Mouse (Mus musculus) fibroblast of lung, adult 2 months (primary cell): Measurements from ENCODE around the gene Polr3g.
A peak's percentile ranks its signal among the peaks of the same experiment; 100 is the strongest.
"Not testable (repeated sequence)": the region's sequence is repeated elsewhere in the genome, so short reads cannot be mapped to it uniquely, and the experiment has no call there.

Experiments
- DNase-seq: peaks from one replicate; pipeline ENCODE4 v3.0.0-alpha.2; 2011; ENCODE audit warnings: low read depth

Polr3g gene

DNA sequence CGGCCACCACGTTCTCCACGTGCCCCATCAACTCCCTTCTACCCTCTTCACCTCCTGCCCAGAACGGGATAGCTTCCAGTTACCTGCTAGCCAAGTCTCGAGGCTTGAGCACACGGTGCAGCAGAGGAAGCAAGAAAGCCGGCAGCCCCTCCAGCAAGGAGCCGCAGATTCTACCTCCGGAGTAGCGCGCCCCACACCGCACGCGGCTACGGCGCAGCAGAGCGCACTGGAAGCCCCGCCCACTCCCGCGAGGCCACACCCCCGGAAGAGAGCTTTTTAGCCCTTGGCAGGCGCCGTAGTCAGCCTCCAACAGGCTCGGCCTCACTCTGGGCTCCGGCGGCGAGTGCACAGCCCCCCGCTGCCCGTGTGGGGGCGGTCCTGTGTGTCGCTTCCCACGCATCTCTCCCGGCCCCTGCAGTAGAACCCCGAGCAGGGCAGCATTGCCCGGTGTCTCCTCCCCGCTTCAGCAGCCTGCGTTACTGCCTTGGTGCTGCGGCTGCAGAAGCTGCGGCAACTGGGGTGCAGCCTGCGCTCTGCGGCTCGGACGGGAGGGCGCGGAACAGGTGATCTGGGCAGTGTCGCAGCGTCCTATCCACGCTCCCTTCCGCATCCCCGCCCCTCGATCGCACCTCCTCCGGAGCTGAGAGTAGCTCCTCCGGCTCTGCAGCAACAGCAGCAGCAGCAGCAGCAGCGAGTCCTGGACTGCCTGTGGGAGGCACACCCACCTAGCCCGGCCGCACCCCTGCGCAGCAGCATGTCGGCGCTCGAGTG, at the start of gene Polr3g, which contains the start of gene Mblac2:
TSS of gene Polr3g (minus strand) at position 239 of the 771 bp plus-strand sequence.
TSS of gene Mblac2 (plus strand) at position 567 of the 771 bp plus-strand sequence.
- DNase-seq: peak; percentile 69

DNA sequence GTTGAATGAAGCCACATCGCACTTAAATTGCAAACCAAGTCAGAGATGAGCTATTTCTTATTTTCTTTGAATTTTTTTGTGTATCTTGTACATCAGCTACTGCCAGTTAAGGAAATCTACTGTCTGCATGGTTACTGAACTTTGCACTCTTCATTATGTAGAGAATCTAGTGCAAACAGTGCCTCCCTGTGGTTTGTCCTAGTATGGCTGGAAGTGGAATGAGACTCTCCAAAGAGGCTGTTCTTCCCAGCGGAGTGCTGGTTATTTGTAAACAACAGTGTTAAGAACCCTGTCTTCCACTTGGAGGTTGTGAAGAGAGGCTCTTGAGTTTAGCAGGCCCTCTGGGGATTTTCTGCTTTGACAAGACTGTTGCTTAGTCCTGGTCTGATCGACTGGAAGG, 49.6 kb upstream of the Polr3g start:
- no peak for DNase-seq

DNA sequence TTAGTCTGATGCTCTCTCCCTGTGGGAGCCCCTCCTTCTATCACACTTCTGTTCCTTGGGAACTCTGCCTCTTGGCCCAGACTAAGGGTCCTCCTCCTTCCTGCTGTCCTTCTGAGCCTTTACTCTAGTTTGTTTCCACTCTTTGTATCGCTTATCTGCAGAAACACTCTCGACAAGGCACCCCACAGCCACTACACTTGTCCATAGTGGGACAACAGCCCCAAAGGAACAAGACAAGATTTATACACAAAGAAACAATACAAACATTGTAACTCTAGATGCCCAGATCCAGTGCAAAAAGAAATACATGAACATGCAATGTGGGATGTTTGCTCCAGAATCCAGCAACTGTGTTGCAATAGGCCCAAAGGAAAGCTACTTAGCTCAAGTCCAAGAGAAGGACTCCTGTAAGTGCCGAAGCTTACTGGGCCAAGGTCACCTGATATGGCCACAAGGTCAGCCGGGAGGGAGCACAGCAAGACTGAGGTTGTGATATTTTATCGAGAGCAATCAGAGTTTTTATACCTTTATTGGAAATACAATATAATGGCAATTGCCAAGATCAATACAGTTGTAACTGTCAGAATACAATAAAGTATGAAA, 46.3 kb upstream of the Polr3g start:
- DNase-seq: no peak

DNA sequence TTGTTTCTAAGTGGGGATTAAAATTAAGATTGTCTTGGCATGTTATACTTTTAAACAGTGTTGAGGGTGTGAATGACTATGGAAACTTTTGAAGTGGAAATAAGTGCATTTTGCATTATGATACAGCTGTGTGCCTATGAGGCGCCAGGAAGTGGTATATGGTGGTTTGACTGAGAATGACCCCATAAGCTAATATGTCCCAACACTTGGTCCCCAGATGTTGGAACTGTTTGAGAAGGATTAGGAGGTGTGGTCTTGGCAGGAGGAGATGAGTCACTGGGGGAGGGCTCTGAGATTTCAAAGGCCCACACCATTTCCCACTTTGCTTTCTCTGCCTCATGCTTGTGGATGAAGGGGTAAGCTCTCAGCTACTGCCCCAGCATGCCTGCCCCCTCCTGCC, 44.5 kb upstream of the Polr3g start:
- no peak for DNase-seq

DNA sequence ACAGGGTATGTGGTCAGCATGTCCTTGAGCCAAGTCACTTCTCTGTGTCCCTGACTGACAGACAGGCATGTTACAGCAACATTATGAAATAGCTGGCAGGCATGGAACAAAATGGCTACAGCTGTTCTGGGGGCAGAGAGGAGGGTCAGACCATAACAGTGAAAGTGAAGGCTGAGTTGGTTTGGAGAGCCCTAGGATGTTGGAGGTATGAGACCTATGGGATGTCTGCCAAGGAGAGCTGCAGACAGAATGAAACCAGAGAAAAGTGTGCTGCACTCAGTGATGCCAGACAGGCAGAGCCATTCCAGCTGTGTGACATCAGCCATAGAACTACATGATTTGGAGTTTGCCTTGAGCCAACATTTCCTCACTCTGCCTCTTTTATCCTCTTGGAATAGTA, 44.1 kb upstream of the Polr3g start:
- DNase-seq: no peak

DNA sequence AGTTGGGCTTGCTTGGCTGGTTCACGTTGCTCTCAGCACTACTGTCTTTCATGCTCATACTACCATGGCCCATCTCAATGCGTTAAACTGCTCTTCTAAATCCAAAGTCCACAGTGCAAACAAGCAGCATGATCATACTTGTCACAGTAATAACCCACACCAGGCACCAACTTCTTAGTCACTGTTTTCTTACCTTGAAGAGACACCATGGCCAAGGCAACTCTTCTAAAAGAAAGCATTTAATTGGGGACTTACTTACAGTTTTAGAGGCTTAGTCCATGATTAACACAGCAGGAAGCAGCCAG, 33.2 kb upstream of the Polr3g start:
- DNase-seq: no peak

DNA sequence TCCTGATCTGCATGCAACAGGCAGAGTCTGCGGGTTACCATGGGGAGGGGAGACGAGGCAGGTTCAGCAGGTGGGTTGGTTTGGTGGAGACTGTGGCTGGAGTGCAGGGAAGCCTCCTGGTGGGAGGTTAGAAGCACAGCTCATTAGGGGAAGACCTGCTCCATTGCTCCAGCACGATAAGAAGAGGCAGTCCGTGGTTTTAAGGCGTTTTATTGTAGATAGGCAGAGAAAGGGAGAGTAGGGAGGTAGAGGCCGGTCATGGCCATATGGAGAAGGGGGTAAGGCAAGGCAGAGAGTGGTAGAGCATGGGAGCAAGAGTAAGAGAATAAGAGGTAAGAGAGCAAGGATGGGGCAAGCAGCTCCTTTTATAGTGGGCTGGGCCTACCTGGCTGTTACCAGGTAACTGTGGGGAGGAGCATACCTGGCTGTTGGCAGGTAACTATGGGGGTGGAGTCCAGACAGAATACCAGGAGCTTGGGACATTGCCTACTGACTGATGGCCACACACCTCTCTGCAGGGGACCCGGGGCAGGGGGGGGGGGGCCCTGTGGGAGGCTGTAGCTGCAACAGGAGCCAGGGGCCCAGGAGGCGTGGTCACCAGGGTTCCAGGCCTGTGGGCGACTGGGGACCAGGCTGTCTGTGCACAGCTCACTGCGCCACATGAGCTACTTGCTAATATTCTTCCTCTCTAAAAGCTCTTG, 32.7 kb upstream of the Polr3g start:
- no peak for DNase-seq

DNA sequence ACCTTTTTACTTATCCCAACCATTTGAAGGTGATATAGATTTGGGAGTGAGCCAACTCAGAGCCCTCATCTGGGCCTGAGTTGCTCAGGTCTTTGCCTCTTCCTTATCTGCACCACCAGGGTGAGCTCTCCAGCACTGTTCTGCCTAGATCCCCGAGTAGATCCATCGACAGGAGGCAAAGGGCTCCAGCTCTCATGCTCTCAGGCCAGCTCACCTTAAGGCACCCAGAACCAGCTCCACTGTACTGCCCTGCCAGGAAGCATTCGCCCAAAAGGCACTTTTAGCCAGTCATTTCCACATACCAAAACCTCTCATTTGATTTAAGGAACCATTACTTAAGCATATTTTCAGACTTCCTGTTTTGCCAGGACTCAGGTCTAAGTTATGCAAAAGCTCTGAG, 30.1 kb upstream of the Polr3g start:
- peak; percentile 44 for DNase-seq

DNA sequence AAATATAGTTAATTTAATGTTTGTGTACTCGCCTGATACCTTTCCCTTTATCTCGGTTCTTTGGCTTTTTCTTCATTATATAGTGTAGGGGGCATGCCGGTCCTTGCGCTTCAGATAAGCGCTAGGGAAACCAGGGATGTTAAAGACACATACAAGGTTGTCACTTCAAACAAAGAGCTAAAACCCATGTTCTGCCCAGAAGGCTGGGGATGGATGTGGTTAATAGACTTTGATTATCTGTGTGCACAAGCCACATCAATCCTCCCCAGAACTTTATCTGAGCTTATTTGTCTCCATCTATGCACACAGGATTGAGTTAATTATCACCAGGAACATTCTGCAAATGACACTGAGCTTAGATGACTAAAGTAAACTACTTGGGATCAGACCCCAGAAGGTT, 25.8 kb upstream of the Polr3g start:
- DNase-seq: no peak

DNA sequence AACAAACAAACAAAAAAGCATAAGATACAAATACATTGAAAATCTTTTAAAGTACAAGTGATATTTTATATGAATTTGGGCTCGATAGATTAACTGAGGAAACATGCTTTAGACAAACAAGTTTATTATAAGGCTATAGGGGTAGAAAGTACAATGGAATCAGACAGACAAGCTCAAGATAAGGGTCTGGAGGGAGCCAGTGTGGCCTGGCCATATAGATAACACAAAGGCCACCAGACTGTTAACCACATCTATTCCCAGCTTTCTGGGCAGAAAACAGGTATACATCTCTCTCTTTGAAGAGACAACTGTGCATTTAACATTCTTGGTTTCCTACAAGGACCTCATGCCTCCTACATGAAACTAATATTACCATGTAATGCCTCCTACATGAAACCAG, 19.5 kb upstream of the Polr3g start:
- DNase-seq: no peak

DNA sequence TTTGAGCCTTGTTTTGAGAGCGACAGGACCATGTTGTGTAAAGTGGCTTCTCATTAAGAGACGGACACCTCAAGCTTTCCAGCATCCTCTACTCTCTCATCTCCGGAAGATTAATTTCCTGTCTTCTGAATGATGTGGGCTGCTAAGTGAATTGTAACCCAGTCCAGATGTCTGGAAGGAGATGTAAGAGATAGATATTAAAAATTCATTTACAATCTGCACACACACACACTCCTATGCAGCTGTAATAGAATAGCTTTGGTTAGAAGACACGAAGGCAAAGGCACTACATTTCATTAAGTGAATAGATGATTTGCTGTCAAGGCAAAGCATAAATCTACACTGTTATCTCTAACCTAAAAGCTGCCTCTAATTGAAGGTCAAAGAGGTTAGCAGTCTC, 18.3 kb upstream of the Polr3g start:
- DNase-seq: no peak

DNA sequence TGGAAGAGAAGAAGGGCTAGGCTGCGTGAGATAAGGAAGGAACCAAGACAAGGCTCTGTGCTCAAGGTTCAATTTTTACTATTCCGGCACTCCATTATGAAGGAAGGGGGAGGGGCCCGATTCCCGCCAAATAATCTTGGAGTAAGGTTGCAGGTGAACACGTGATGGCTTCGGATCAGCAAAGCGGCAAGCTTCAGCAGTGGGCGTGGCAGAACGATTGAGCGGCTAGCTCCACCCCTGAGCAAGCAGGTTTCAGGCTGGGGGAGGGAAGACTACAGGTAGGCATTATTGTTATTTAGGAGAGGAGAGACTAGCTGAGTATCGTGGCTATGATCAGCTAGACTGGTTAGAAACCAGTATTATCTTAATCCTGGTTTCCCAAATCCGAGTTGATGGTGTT, 17.3 kb upstream of the Polr3g start:
- DNase-seq: not testable (repeated sequence)

DNA sequence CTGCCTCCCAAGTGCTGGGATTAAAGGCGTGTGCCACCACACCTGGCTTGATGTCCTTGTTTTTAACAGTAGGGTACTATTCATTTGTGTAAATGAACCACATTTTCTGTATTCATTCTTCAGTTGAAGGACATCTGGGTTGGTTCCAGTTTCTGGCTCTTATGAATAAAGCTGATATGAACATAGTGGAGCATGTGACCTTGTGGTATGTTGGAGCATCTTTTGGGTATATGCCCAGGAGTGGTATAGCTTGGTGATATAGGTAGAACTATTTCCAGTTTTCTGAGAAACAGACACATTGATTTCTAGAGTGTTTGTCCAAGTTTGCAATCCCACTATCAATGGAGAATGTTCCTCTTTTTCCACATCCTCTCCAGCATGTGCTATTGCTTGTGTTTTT, 3.1 kb upstream of the Polr3g start:
- no peak for DNase-seq

DNA sequence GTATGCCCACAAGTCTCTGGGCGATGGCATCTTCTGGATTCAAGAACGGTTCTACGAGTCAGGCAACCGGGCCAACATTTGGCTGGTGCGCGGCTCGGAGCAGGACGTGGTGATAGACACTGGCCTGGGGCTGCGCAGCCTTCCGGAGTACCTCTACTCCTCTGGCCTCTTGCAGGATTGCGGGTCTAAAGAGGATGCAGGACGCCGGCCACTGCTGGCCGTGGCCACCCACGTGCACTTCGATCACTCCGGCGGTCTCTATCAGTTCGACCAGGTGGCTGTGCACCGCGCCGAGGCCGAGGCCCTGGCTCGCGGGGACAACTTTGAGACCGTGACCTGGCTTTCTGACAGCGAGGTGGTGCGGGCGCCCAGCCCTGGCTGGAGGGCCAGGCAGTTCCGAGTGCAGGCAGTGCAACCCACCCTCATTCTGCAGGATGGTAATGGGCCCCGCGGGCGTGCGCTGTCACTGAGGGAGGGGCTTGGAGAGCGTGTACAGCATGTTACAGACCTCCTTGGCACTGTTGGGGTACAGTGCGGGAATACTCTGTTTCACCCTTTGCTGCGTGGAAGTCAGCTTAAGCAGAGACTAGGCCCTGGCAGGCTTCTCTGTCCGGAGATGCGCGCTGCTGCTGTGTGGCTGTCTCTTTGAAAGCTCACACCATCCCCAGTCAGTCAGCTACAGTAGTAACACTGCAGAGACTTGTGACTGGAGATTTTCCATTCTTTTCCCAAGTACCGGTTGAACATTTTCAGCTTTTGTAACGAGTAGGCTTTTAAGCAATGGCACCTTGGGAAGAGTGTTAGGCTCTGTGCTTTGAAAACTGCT, 946 bp upstream of the Polr3g start:
- DNase-seq: no peak

DNA sequence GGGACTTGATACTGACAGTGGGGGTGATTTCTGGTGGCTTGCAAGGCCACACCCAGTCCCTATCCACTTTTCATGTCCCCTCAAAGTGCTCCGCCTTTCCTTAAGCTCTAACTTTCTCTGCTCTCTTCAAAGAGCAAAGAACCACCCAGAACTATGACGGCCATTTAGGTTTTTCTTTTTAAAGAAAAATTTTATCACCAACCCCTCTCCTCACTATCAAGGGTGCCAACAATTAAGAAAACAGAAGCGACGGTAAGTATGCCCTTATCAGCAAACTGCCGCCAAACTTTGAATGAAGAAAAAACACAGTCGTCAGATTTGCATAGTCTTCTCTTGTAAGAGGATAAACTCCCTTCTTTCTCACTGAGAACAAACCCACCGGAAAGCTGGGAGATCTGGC, 547 bp downstream of the Polr3g start:
- no peak for DNase-seq

DNA sequence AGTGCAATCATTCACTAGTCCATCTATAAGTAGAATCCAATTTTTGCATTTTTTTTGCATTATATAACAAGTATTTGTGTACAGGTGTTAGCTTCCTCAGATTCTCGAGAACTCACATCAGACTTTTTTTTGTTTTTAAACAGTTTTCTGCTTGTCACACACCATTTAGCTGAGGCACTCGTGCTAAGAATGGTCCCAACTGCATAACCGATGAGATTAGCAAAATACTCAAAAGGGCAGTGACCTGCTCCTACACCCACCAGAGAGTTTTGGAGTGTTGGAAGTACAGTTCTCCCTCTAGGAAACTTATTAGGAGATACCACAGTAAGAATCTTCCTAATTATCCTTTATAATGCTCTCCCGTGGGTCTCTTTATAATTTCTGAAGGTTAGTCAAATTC, 1.0 kb downstream of the Polr3g start:
- DNase-seq: no peak

DNA sequence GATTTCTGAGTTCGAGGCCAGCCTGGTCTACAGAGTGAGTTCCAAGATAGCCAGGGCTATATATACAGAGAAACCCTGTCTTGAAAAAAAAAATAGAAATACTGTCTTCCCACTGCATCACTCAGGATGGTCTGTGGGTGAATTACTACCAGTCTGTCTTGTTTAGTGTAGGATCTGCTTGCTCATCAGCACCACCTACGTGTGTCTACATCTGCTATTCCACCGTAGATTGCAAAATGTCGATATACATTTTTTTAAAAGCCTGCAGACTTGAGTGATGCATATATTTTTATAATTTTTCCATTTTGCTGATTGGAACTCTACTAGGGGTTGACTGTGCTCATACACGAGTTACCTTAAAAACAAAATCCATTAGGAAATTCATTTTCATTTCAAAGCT, 4.5 kb downstream of the Polr3g start:
- DNase-seq: no peak

DNA sequence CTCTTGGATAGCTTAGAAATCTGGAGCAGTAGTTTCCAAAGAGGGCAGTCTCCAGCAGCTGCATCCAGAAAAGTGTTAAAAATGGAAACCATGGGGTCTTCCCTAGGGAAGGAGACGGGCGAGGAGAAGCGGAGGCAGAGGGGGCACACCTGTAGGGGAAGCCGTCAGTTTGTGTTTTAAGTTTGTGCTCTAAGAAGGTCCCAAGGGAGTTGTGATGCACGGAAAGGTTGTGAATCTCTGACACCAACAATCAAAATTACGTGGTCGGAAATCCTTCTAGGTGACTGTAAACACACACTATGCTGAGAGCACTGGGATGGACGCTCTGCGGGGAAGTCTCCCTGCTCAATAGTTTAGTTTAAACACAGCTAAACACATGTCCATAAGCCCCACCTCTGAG, 7.2 kb downstream of the Polr3g start:
- no peak for DNase-seq

DNA sequence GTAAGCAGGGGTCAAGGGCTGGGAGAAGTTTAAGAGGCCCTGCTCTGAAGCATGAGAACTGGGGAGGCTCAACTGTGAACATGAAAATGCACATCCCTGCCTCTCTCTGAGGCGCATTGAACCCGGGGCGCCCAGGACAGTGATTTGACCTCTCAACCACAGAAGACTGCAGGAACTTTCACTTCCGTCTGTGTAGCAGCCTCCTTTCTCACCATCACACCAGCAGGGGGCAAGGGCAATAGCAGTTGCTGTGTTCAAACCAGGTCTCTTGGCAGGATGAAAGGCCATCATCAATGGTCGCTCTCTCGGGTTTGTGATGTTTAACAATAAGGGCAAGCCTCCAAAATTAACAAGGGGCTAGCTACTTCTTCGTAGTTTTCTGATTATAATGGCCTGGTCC, 7.7 kb downstream of the Polr3g start:
- DNase-seq: no peak

DNA sequence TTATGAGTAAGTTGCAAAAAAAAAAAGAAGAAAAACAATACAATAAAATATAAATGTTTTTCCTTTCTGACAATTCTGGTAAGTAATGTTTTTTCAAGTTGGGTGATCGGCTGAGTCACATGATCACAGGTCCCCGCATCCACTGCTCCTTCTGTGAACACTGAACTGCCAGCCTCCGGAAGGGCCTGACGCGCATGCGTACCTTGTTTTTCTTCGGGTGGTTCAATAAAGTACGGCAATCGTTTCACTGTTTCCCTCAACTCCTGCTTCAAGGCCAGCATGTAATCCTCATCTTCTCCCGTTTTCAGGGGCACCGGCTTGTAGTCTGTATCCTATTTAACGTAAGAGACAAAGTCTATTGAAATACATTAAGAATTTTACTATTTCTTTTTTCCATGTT, 16.4 kb downstream of the Polr3g start:
- DNase-seq: no peak

DNA sequence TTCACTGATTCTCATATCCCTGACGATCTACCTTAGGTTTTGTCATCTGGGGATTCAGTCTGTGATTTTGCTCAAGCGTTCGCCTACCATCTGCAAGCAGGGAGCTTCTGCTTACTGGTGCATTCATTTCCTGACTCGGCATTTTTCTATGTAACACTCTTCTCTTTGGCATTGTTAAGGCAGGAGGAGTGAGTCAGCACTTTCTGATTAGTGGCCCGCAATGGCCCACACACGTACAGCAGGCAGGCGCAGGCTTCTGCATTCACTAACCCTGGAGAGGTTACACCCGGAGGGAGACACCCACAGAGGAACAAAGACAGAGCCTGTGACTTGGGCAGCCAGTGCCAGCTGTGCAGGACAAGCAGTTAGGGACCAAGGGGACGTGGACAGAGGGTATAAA, 19.2 kb downstream of the Polr3g start:
- DNase-seq: no peak

DNA sequence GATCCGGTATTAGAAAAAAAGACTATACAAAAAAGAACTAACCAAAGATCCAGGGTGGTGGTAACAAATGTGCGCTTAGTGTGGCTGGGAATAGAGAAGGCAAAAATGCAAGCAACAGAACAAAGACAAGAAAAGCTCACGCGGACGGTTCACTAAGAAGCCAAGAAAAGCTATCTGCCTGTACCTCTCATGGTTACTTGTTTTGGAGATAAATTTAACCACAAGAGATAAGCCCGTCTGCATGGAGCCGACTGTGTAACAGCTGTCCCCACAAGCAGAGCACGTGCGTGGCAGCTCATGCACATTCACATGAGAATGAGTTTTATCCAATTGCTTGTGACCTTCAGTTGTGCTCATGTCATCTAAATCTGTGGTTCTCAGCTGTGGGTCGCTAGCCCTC, 20.3 kb downstream of the Polr3g start:
- no peak for DNase-seq

DNA sequence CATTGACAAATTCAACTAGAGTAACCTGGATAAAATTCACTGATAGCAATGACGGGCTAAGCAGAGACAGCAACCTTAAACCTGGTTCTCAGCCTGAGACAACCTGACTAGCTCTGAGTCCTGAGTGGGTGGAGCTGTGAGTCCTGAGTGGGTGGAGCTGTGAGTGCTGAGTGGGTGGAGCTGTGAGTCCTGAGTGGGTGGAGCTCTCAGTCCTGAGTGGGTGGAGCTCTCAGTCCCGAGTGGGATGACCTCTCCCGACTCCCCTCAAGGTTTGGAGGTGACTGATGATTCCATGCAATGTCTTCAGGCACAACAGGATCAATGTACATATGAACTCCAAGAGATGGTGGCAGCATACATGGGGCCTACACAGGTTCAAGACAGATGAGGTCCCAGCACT, 21.2 kb downstream of the Polr3g start:
- DNase-seq: no peak
